Mouse (Mus musculus) myocyte (in vitro differentiated cells): ENCODE data around the gene Zfp13. TPM values are rescaled to one million over a fixed set of nuclear protein-coding genes. Genes with fewer than 3 reads are reported as not detected.

Experiments
- H3K27me3 ChIP-seq: one replicate; pipeline ENCODE4 v1.6.1; 2011; ENCODE audit not compliant: control insufficient read depth, insufficient read depth, insufficient read length
- H3K36me3 ChIP-seq: one replicate; pipeline ENCODE4 v1.6.1; 2011; ENCODE audit not compliant: control insufficient read depth, insufficient read depth
- H3K4me2 ChIP-seq: one replicate; pipeline ENCODE4 v1.6.1; 2011; ENCODE audit warnings: low read depth, control low read depth
- H3K4me3 ChIP-seq: one replicate; pipeline ENCODE4 v1.5.1; 2011; ENCODE audit warnings: mild to moderate bottlenecking, control low read depth, moderate library complexity
- H3K79me2 ChIP-seq: one replicate; pipeline ENCODE4 v1.6.1; 2011; ENCODE audit not compliant: control insufficient read depth, insufficient read depth
- H3ac ChIP-seq: one replicate; pipeline ENCODE4 v1.6.1; 2011; ENCODE audit not compliant: control insufficient read depth, insufficient read length
- CEBPB ChIP-seq: IDR thresholded peaks from 2 replicates; pipeline ENCODE4 v1.6.1; 2011; ENCODE audit warnings: mild to moderate bottlenecking, moderate library complexity; ENCODE audit not compliant: poor library complexity, insufficient read depth, severe bottlenecking
- E2F4 ChIP-seq: IDR thresholded peaks from one replicate; pipeline ENCODE4 v1.6.1; 2011; ENCODE audit warnings: mild to moderate bottlenecking, control low read depth, moderate library complexity; ENCODE audit not compliant: insufficient read depth
- MAX ChIP-seq: IDR thresholded peaks from one replicate; pipeline ENCODE4 v1.6.1; 2011; ENCODE audit warnings: low read depth, mild to moderate bottlenecking, control low read depth
- MYOD1 ChIP-seq, 3 experiments: IDR thresholded peaks; one replicate each; pipeline ENCODE4 v1.6.1; 2011; ENCODE audit warnings: control low read depth in 2 of 3, low read depth in 2 of 3, mild to moderate bottlenecking in 2 of 3, moderate library complexity in 1 of 3; ENCODE audit not compliant: insufficient read length in 2 of 3, control insufficient read depth in 1 of 3
- MYOG ChIP-seq, 3 experiments: IDR thresholded peaks; one replicate each; pipeline ENCODE4 v1.6.1; 2011; ENCODE audit warnings: control low read depth in 2 of 3, low read depth in 2 of 3, mild to moderate bottlenecking in 2 of 3; ENCODE audit not compliant: insufficient read length in 2 of 3, control insufficient read depth in 1 of 3, insufficient read depth in 1 of 3
- POLR2A ChIP-seq: IDR thresholded peaks from one replicate; pipeline ENCODE4 v1.6.1; 2011; ENCODE audit warnings: low read depth, mild to moderate bottlenecking, control low read depth, moderate library complexity; ENCODE audit not compliant: insufficient read length
- POLR2AphosphoS2 ChIP-seq: IDR thresholded peaks from one replicate; pipeline ENCODE4 v1.6.1; 2011; ENCODE audit warnings: low read depth, control low read depth; ENCODE audit not compliant: insufficient read length
- REST ChIP-seq: IDR thresholded peaks from one replicate; pipeline ENCODE4 v1.6.1; 2011; ENCODE audit warnings: mild to moderate bottlenecking, control low read depth, moderate library complexity; ENCODE audit not compliant: insufficient read depth, insufficient read length
- SRF ChIP-seq: IDR thresholded peaks from one replicate; pipeline ENCODE4 v1.6.1; 2011; ENCODE audit warnings: low read depth; ENCODE audit not compliant: control insufficient read depth, insufficient read length
- TCF12 ChIP-seq: IDR thresholded peaks from one replicate; pipeline ENCODE4 v1.6.1; 2011; ENCODE audit warnings: mild to moderate bottlenecking, control low read depth; ENCODE audit not compliant: poor library complexity, insufficient read depth, severe bottlenecking
- TCF3 ChIP-seq: IDR thresholded peaks from one replicate; pipeline ENCODE4 v1.6.1; 2011; ENCODE audit warnings: low read depth, control low read depth; ENCODE audit not compliant: insufficient read length
- USF1 ChIP-seq: IDR thresholded peaks from one replicate; pipeline ENCODE4 v1.6.1; 2011; ENCODE audit warnings: low read depth, mild to moderate bottlenecking, control low read depth, moderate library complexity
- polyA plus RNA-seq: library from polyadenylated mRNA; unstranded; fragments of >200 nt; fragmentation: generic; extraction: Trizol; gene quantifications from one replicate; pipeline ENCODE4 v1.2.1, GENCODE M21; 2012; ENCODE audit warnings: missing spikeins

Gene Zfp13
- polyA plus RNA-seq, 1 experiment: 5.1 TPM

- no peaks in the 10 kb centered on the region for H3K79me2 ChIP-seq
- no peaks in the 10 kb centered on the region for H3K36me3 ChIP-seq
- no peak overlapping the region for H3K4me2 ChIP-seq
- TF ChIP-seq MYOG (IDR thresholded peaks at IDR 0.05; ENCODE audit: control insufficient read depth in 1 of 3, insufficient read depth in 1 of 3, insufficient read length in 2 of 3, low read depth in 2 of 3) (no peak), MYOD1 (IDR thresholded peaks at IDR 0.05; ENCODE audit: control insufficient read depth in 1 of 3, insufficient read length in 2 of 3, low read depth in 2 of 3) (no peak), USF1 (no peak), POLR2AphosphoS2 (no peak), SRF (no peak), MAX (no peak), POLR2A (no peak), TCF12 (no peak), CEBPB (no peak), TCF3 (no peak)
- no peak overlapping the region for H3K4me3 ChIP-seq
- no peaks in the 10 kb centered on the region for H3K27me3 ChIP-seq
- no peak overlapping the region for H3ac ChIP-seq
Observed at GRCm38 (mm10) chr17:23575951-23576552, 23.2 kb downstream of the Zfp13 start.

GRCm38 (mm10) chr17:23574130-23574529 lies 25.2 kb downstream of the Zfp13 start:
- Histone ChIP-seq H3K79me2 (no peaks in the 10 kb centered on the region), H3K4me3 (no peak overlapping the region), H3K36me3 (no peaks in the 10 kb centered on the region), H3K4me2 (no peak overlapping the region), H3ac (no peak overlapping the region), H3K27me3 (no peaks in the 10 kb centered on the region)
- TF ChIP-seq MAX (no peak), MYOG (IDR thresholded peaks at IDR 0.05; ENCODE audit: control insufficient read depth in 1 of 3, insufficient read depth in 1 of 3, insufficient read length in 2 of 3, low read depth in 2 of 3) (no peak), POLR2A (no peak), REST (no peak), USF1 (no peak), SRF (no peak), CEBPB (no peak), MYOD1 (IDR thresholded peaks at IDR 0.05; ENCODE audit: control insufficient read depth in 1 of 3, insufficient read length in 2 of 3, low read depth in 2 of 3) (no peak), E2F4 (no peak), TCF12 (no peak), TCF3 (no peak), POLR2AphosphoS2 (no peak)

- H3K79me2 ChIP-seq: no peaks in the 10 kb centered on the region
- TF ChIP-seq TCF3: no peak
- TF ChIP-seq POLR2AphosphoS2: no peak
- no peak for TF ChIP-seq POLR2A
- TF ChIP-seq REST: no peak
- no peak for TF ChIP-seq MYOD1 (IDR thresholded peaks at IDR 0.05; ENCODE audit: control insufficient read depth in 1 of 3, insufficient read length in 2 of 3, low read depth in 2 of 3)
- TF ChIP-seq E2F4: no peak
- TF ChIP-seq MYOG (IDR thresholded peaks at IDR 0.05; ENCODE audit: control insufficient read depth in 1 of 3, insufficient read depth in 1 of 3, insufficient read length in 2 of 3, low read depth in 2 of 3): no peak
- TF ChIP-seq CEBPB: no peak
- TF ChIP-seq SRF: no peak
- no peak overlapping the region for H3ac ChIP-seq
- H3K36me3 ChIP-seq: no peaks in the 10 kb centered on the region
- no peak overlapping the region for H3K4me2 ChIP-seq
- no peak overlapping the region for H3K4me3 ChIP-seq
- no peaks in the 10 kb centered on the region for H3K27me3 ChIP-seq
Observed at GRCm38 (mm10) chr17:23572059-23572458, 27.2 kb downstream of the Zfp13 start.

GRCm38 (mm10) chr17:23571084-23571483 lies 28.2 kb downstream of the Zfp13 start:
- H3K79me2 ChIP-seq: no peaks in the 10 kb centered on the region
- H3K27me3 ChIP-seq: no peaks in the 10 kb centered on the region
- TF ChIP-seq POLR2AphosphoS2 (no peak), TCF3 (no peak), MYOG (IDR thresholded peaks at IDR 0.05; ENCODE audit: control insufficient read depth in 1 of 3, insufficient read depth in 1 of 3, insufficient read length in 2 of 3, low read depth in 2 of 3) (no peak), SRF (no peak), USF1 (no peak), MYOD1 (IDR thresholded peaks at IDR 0.05; ENCODE audit: control insufficient read depth in 1 of 3, insufficient read length in 2 of 3, low read depth in 2 of 3) (no peak), REST (no peak), E2F4 (no peak), CEBPB (no peak), TCF12 (no peak), MAX (no peak), POLR2A (no peak)
- no peak overlapping the region for H3K4me2 ChIP-seq
- no peaks in the 10 kb centered on the region for H3K36me3 ChIP-seq
- no peak overlapping the region for H3ac ChIP-seq
- no peak overlapping the region for H3K4me3 ChIP-seq

GRCm38 (mm10) chr17:23570017-23570416 lies 29.3 kb downstream of the Zfp13 start:
- Histone ChIP-seq H3K4me3 (no peak overlapping the region), H3K4me2 (no peak overlapping the region), H3K79me2 (no peaks in the 10 kb centered on the region), H3ac (no peak overlapping the region), H3K27me3 (no peaks in the 10 kb centered on the region), H3K36me3 (no peaks in the 10 kb centered on the region)
- TF ChIP-seq MYOD1 (IDR thresholded peaks at IDR 0.05; ENCODE audit: control insufficient read depth in 1 of 3, insufficient read length in 2 of 3, low read depth in 2 of 3): no peak
- TF ChIP-seq REST: no peak
- TF ChIP-seq SRF: no peak
- no peak for TF ChIP-seq TCF12
- TF ChIP-seq POLR2AphosphoS2: no peak
- no peak for TF ChIP-seq USF1
- TF ChIP-seq POLR2A: no peak
- TF ChIP-seq CEBPB: no peak
- TF ChIP-seq MAX: no peak
- no peak for TF ChIP-seq MYOG (IDR thresholded peaks at IDR 0.05; ENCODE audit: control insufficient read depth in 1 of 3, insufficient read depth in 1 of 3, insufficient read length in 2 of 3, low read depth in 2 of 3)
- no peak for TF ChIP-seq TCF3
- no peak for TF ChIP-seq E2F4
